Mouse (Mus musculus) ES-Bruce4 (cell line): ENCODE data around the gene Mrpl16.

ENCODE experiments used
- CTCF ChIP-seq: IDR thresholded peaks from one replicate; pipeline ENCODE4 v1.8.1; 2011; ENCODE audit warnings: low read depth, low read length
- POLR2A ChIP-seq: IDR thresholded peaks from one replicate; pipeline ENCODE4 v1.8.1; 2011; ENCODE audit warnings: low read length; ENCODE audit not compliant: insufficient read depth

DNA sequence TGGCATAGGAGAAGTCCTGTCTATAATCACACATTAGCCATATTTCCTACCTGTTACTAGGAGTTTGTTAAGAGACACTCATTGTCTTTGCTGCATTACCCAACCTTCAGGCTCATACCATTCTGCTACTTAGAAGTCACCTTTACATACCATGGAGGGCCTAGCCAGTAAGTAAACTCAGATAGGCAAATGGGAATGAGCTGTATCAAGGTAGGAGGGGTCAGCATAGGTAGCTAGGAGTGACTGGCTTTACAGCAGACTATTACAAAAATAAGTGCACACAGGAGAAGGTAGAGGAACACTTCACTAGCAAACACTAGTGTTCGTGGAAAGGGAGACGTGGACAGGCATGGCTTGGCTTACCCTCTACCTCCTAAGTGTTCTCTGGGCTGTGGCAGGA lies 22.9 kb upstream of the Mrpl16 start, which contains the start of gene Gif:
- TF ChIP-seq CTCF (no peak), POLR2A (no peak)
